Mouse (Mus musculus): ENCODE results near the gene Tdg. TPM values are rescaled to one million over a fixed set of nuclear protein-coding genes. Genes with fewer than 3 reads are reported as not detected.

Gene Tdg
- polyA plus RNA-seq, 1 experiment, result 59.1 TPM

DNA sequence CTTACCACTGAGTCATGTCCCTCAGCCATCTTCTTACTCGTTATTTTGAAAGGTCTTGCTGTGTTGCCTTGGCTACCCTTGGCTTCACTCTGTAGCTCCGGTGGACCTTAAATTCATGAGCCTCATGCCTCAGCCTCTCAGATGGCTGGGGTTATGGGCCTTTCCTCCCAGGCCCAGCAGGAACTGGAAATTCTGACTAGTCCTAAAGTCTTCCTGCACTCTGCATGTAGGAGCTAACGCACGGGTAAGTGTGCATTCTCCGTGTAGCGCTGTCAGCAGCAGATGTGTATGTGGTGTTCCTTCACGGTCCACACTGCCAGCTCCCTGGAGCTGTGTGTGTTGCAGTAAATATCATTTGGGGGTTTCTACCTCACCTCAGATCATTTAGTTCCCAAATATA is 1.5 kb downstream of the Tdg start:
- Histone ChIP-seq H3K27ac (ENCODE audit: insufficient read depth, low read length) (no peak overlapping the region), H3K4me1 (ENCODE audit: control insufficient read depth, insufficient read depth, low read length) (peaks cover 11% of the 10 kb centered on the region), H3K4me3 (replicated peaks; ENCODE audit: insufficient read depth, low read depth, low read length) (no peak overlapping the region), H3K27me3 (ENCODE audit: control insufficient read depth, insufficient read depth, low read length) (no peaks in the 10 kb centered on the region)
- no peak for TF ChIP-seq CTCF (IDR thresholded peaks at IDR 0.05; ENCODE audit: borderline replicate concordance, insufficient read depth, low read depth, low read length)
- no peak for TF ChIP-seq POLR2A (IDR thresholded peaks at IDR 0.05; ENCODE audit: borderline replicate concordance, insufficient read depth, low read length)
- DNase-seq, result no peak
- WGBS, result 38% methylated on average over 7 of the region's 7 CpGs

DNA sequence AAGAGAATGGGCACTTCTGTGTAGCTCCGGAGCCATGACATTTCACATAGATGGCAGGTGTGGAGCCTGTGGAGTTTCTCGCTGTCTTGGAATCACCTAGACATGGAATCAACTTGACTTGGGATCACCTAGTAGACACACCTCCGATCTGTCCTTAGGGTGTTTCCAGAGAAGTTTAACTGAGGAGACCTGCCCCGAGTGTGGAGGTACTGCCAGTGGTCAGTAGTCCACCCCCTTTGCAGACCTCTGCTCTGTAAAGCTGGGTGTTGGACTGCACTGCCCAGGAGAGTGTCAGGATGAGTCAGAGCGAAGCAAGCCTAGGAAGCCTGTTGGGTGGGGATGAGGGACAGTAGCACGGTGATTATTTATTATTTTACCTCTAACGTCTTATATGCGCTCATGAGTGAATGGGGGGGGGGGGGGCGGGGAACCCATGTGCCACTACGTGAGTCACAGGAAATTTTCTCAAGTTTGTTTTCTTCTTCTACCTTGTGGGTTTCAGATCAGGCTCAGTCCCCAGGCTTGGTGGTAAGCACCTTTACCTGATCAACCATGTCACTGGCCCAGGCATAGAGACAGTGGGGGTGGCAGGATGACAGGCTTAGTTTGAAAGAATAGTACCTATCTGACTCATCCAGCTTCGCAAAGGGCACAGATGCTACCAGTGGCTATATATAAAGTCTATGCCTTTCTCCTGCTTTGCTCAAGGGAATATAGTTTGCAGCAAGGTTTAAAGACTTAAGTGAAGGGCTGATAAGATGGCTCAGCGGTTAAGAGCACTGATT is 3.1 kb downstream of the Tdg start:
- Histone ChIP-seq H3K4me1 (ENCODE audit: control insufficient read depth, insufficient read depth, low read length) (peaks cover 16% of the 10 kb centered on the region), H3K4me3 (replicated peaks; ENCODE audit: insufficient read depth, low read depth, low read length) (no peak overlapping the region)
- WGBS, result 93% methylated on average over 12 of the region's 12 CpGs

DNA sequence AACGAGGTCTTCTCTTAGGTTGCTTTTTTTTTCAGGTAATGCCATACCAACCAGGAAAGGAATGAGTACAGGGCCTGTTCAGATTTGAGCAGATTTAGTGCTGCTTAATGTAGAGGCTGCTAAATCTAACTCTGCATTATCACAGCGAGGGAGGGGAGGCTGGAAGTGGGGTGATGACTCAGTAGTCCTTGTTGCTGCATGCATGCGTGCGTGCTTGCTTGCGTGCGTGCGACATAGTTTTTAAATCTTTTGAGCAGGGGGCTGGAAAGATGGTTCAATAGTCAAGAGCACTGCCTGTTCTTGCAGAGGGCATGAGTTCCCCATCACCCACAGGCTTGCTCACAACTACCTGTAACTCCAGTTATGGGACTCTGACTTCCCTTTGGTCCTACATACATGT is 4.7 kb downstream of the Tdg start:
- H3K4me3 ChIP-seq (replicated peaks; ENCODE audit: insufficient read depth, low read depth, low read length), result no peak overlapping the region
- no peak overlapping the region for H3K27ac ChIP-seq (ENCODE audit: insufficient read depth, low read length)
- WGBS, result 94% methylated on average over 7 of the region's 7 CpGs
- no peak for TF ChIP-seq POLR2A (IDR thresholded peaks at IDR 0.05; ENCODE audit: borderline replicate concordance, insufficient read depth, low read length)
- H3K27me3 ChIP-seq (ENCODE audit: control insufficient read depth, insufficient read depth, low read length), result no peaks in the 10 kb centered on the region
- H3K4me1 ChIP-seq (ENCODE audit: control insufficient read depth, insufficient read depth, low read length), result peaks cover 11% of the 10 kb centered on the region
- no peak for DNase-seq

More for the DNA sequence above, 3.1 kb downstream of the Tdg start:
- TF ChIP-seq CTCF (IDR thresholded peaks at IDR 0.05; ENCODE audit: borderline replicate concordance, insufficient read depth, low read depth, low read length) (no peak), POLR2A (IDR thresholded peaks at IDR 0.05; ENCODE audit: borderline replicate concordance, insufficient read depth, low read length) (no peak)
- Histone ChIP-seq H3K27me3 (ENCODE audit: control insufficient read depth, insufficient read depth, low read length) (no peaks in the 10 kb centered on the region), H3K27ac (ENCODE audit: insufficient read depth, low read length) (no peak overlapping the region)
- DNase-seq, result no peak

DNA sequence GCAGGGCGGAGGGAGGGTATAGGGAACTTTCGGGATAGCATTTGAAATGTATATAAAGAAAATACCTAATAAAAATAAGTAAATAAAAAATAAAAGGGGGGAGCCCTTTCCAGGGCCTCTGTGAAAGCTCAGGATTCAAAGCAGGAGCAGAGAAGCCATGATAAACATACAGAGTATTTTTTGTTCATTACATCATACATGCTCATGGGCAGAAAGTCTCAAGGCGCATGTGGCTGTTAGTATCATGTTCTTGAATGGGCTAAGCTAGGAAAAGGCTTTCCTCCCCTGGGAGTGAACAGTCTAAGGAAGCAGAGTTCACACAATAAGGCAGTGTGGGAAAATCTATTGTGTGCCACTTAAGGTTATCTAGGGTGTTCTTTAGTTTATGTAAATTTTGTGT is 6.7 kb downstream of the Tdg start:
- WGBS, result 90% methylated on average over 3 of the region's 3 CpGs
- H3K4me1 ChIP-seq (ENCODE audit: control insufficient read depth, insufficient read depth, low read length), result peaks cover 7% of the 10 kb centered on the region
- no peak overlapping the region for H3K4me3 ChIP-seq (replicated peaks; ENCODE audit: insufficient read depth, low read depth, low read length)
- no peak for DNase-seq
- no peak for TF ChIP-seq CTCF (IDR thresholded peaks at IDR 0.05; ENCODE audit: borderline replicate concordance, insufficient read depth, low read depth, low read length)
- TF ChIP-seq POLR2A (IDR thresholded peaks at IDR 0.05; ENCODE audit: borderline replicate concordance, insufficient read depth, low read length), result no peak
- H3K27ac ChIP-seq (ENCODE audit: insufficient read depth, low read length), result no peak overlapping the region
- H3K27me3 ChIP-seq (ENCODE audit: control insufficient read depth, insufficient read depth, low read length), result no peaks in the 10 kb centered on the region

DNA sequence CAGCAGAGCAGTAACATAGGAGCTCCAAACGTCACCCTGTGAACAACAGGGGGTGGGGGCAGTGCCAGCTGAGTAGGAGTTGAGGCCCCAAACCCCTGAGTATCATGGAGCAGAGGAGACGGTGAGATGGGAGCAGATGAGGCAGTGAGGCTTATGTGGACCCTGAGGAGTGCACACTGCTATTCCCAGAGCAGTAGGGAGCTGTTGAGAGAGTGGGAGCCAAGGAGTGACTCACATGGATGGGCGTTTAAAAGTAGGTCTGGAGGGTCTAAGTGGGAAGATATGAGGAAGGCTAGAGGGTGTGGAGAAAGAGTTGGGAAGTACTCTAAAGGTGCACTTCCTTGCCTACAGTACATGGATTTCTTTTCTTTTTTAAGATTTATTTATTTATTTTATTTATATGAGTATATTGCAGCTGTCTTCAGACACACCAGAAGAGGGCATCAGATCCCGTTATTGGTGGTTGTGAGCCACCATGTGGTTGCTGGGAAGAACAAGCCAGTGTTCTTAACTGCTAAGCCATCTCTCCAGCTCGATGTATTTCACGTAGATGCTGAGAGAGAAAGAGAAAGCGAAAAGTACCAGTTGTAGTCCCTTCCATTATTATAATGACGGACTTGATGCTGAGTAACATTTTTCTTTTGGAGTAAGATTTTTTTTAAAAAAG is 9.5 kb downstream of the Tdg start:
- H3K27me3 ChIP-seq (ENCODE audit: control insufficient read depth, insufficient read depth, low read length), result no peaks in the 10 kb centered on the region
- TF ChIP-seq CTCF (IDR thresholded peaks at IDR 0.05; ENCODE audit: borderline replicate concordance, insufficient read depth, low read depth, low read length) (no peak), POLR2A (IDR thresholded peaks at IDR 0.05; ENCODE audit: borderline replicate concordance, insufficient read depth, low read length) (no peak)
- DNase-seq, result peak in 1 of 2 experiments; percentile 22
- H3K27ac ChIP-seq (ENCODE audit: insufficient read depth, low read length), result no peak overlapping the region
- H3K4me3 ChIP-seq (replicated peaks; ENCODE audit: insufficient read depth, low read depth, low read length), result no peak overlapping the region
- H3K4me1 ChIP-seq (ENCODE audit: control insufficient read depth, insufficient read depth, low read length), result peaks cover 4% of the 10 kb centered on the region; the same call in 1 of the 2 replicates
- WGBS, result 72% methylated on average over 8 of the region's 8 CpGs

DNA sequence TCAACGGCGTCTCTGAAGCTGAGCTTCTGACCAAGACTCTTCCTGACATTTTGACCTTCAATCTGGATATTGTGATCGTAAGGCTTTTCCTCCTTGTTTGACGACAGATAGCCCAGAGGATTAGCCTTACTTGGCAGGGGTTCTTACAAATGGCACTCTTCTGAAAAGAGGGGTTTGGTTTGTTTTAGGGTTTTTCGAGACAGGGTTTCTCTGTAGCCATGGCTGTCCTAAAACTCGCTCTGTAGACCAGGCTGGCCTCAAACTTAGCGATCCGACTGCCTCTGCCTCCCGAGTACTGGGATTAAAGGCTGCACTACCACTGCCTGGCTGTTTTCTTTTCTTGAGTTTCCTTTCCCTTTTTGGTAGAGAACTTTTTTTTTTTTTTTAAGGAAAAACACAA is 11.9 kb downstream of the Tdg start:
- WGBS, result 92% methylated on average over 9 of the region's 9 CpGs
- TF ChIP-seq CTCF (IDR thresholded peaks at IDR 0.05; ENCODE audit: borderline replicate concordance, insufficient read depth, low read depth, low read length) (no peak), POLR2A (IDR thresholded peaks at IDR 0.05; ENCODE audit: borderline replicate concordance, insufficient read depth, low read length) (no peak)
- H3K27ac ChIP-seq (ENCODE audit: insufficient read depth, low read length), result no peak overlapping the region
- H3K4me3 ChIP-seq (replicated peaks; ENCODE audit: insufficient read depth, low read depth, low read length), result no peak overlapping the region
- H3K4me1 ChIP-seq (ENCODE audit: control insufficient read depth, insufficient read depth, low read length), result peaks cover 4% of the 10 kb centered on the region; the same call in 1 of the 2 replicates
- no peak for DNase-seq
- H3K27me3 ChIP-seq (ENCODE audit: control insufficient read depth, insufficient read depth, low read length), result no peaks in the 10 kb centered on the region

DNA sequence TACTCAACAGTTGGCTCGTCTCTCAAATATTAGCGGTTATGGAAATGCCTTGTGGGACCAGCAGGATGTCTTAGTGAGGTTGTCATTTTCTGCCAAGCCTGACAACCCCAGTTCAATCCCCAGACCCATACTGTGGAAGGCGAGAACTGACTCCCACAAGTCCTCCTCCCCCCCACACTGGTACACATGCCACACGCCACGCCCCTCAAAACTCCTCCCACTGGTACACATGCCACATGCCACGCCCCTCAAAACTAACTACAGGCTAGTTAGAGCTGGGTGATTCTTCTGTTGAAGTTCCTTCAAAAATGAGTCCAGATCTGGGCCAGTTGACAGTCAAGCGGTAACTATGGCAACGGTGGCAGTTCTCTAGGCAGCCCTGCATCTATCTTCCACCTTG is 16.5 kb downstream of the Tdg start:
- 86% methylated on average over 8 of the region's 8 CpGs for WGBS
- Histone ChIP-seq H3K4me1 (ENCODE audit: control insufficient read depth, insufficient read depth, low read length) (no peaks in the 10 kb centered on the region), H3K4me3 (replicated peaks; ENCODE audit: insufficient read depth, low read depth, low read length) (no peak overlapping the region), H3K27ac (ENCODE audit: insufficient read depth, low read length) (no peak overlapping the region), H3K27me3 (ENCODE audit: control insufficient read depth, insufficient read depth, low read length) (no peaks in the 10 kb centered on the region)
- no peak for DNase-seq
- no peak for TF ChIP-seq POLR2A (IDR thresholded peaks at IDR 0.05; ENCODE audit: borderline replicate concordance, insufficient read depth, low read length)
- no peak for TF ChIP-seq CTCF (IDR thresholded peaks at IDR 0.05; ENCODE audit: borderline replicate concordance, insufficient read depth, low read depth, low read length)

Data from cerebellum, adult 2 months (tissue).